11 mouse cellular contexts compared by ENCODE assay signal in genomic region chr1:80830196-80830794, GRCm38 (mm10).
DNase-seq lines count a peak whose midpoint lies in the region; ATAC-seq and TF ChIP-seq lines count a peak whose summit lies in the region.
"Had no signal": no experiment of that assay in that cellular context is flagged by ENCODE, and none has a peak within 500 bp of the region (broad histone marks: within the 10 kb centered on the region; RNA-seq: fewer than 3 reads in every experiment).

No protein-coding gene starts in this region.

- ATAC-seq in neural tube, embryonic 12.5 days (ENCODE audit: low FRiP score, low read depth) = peak; percentile 48; the same call in 1 of the 2 replicates
- ATAC-seq in neural tube, embryonic 15.5 days (ENCODE audit: low FRiP score) = peak; percentile 53; the same call in 1 of the 2 replicates

- peak; percentile 20 for DNase-seq in heart, postnatal 4 days
- DNase-seq in heart, adult 8-10 months (ENCODE audit: low spot score) = no peak
- DNase-seq in neural tube, embryonic 10.5 days (ENCODE audit: extremely low spot score, low spot score) = no peak
- DNase-seq in ovary, postnatal 10 days (ENCODE audit: low spot score) = no peak
- DNase-seq in thymus, postnatal 4 days = no peak
- DNase-seq: adrenal gland, postnatal 25 days had no signal

- H3K27ac ChIP-seq in neural tube, embryonic 12.5 days = no peak overlapping the region
- no peak overlapping the region for H3K27ac ChIP-seq in cortical plate, adult 2 months (ENCODE audit: insufficient read depth, low read length)
- H3K27ac ChIP-seq in neural tube, embryonic 15.5 days (replicated peaks) = no peak overlapping the region
- H3K27ac ChIP-seq: heart, embryonic 13.5 days; lung, embryonic 15.5 days had no signal

- TF ChIP-seq POLR2A in cortical plate, adult 2 months (IDR thresholded peaks at IDR 0.05; ENCODE audit: extremely low read depth, insufficient read depth, low read length) = no peak

- H3K9ac ChIP-seq in neural tube, embryonic 12.5 days = no peak overlapping the region
- H3K9ac ChIP-seq in neural tube, embryonic 15.5 days (replicated peaks) = no peak overlapping the region
- H3K9ac ChIP-seq: heart, embryonic 13.5 days; lung, embryonic 15.5 days had no signal

- H3K4me3 ChIP-seq in neural tube, embryonic 12.5 days = no peak overlapping the region
- no peak overlapping the region for H3K4me3 ChIP-seq in cortical plate, adult 2 months (ENCODE audit: insufficient read depth, low read length)
- H3K4me3 ChIP-seq in neural tube, embryonic 15.5 days (replicated peaks) = no peak overlapping the region
- H3K4me3 ChIP-seq: heart, embryonic 13.5 days; lung, embryonic 15.5 days had no signal

- H3K27me3 ChIP-seq in neural tube, embryonic 12.5 days (replicated peaks) = no peaks in the 10 kb centered on the region
- no peaks in the 10 kb centered on the region for H3K27me3 ChIP-seq in neural tube, embryonic 15.5 days (replicated peaks)
- H3K27me3 ChIP-seq: heart, embryonic 13.5 days; lung, embryonic 15.5 days had no signal

- no peaks in the 10 kb centered on the region for H3K9me3 ChIP-seq in neural tube, embryonic 12.5 days
- H3K9me3 ChIP-seq in neural tube, embryonic 15.5 days (replicated peaks) = no peaks in the 10 kb centered on the region
- H3K9me3 ChIP-seq: heart, embryonic 13.5 days; lung, embryonic 15.5 days had no signal

- H3K36me3 ChIP-seq in neural tube, embryonic 12.5 days = no peaks in the 10 kb centered on the region
- no peaks in the 10 kb centered on the region for H3K36me3 ChIP-seq in neural tube, embryonic 15.5 days
- H3K36me3 ChIP-seq: heart, embryonic 13.5 days; lung, embryonic 15.5 days had no signal

- 0 out of 2 replicates have a peak, but pooled peaks have one; percentile 17 for TF ChIP-seq CTCF in cortical plate, adult 2 months (IDR thresholded peaks at IDR 0.05; ENCODE audit: extremely low read depth, insufficient read depth, low read length)

- no peak overlapping the region for H3K4me2 ChIP-seq in neural tube, embryonic 12.5 days (replicated peaks)
- no peak overlapping the region for H3K4me2 ChIP-seq in neural tube, embryonic 15.5 days
- H3K4me2 ChIP-seq: heart, embryonic 13.5 days; lung, embryonic 15.5 days had no signal

- H3K4me1 ChIP-seq in neural tube, embryonic 12.5 days = no peaks in the 10 kb centered on the region
- no peaks in the 10 kb centered on the region for H3K4me1 ChIP-seq in cortical plate, adult 2 months (ENCODE audit: control insufficient read depth, insufficient read depth, low read length)
- no peaks in the 10 kb centered on the region for H3K4me1 ChIP-seq in neural tube, embryonic 15.5 days
- H3K4me1 ChIP-seq: heart, embryonic 13.5 days; lung, embryonic 15.5 days had no signal
